Mouse (Mus musculus) G1E (cell line): ENCODE data around the gene Tmem208.

ENCODE experiments used
- CTCF ChIP-seq: IDR thresholded peaks from 2 replicates; pipeline ENCODE4 v1.5.1; 2012; ENCODE audit warnings: low read depth, low read length, inconsistent platforms, mixed read lengths
- GATA1 ChIP-seq: IDR thresholded peaks from 2 replicates; pipeline ENCODE4 v1.6.1; 2012; ENCODE audit warnings: borderline replicate concordance, low read length, inconsistent platforms, mixed read lengths

DNA sequence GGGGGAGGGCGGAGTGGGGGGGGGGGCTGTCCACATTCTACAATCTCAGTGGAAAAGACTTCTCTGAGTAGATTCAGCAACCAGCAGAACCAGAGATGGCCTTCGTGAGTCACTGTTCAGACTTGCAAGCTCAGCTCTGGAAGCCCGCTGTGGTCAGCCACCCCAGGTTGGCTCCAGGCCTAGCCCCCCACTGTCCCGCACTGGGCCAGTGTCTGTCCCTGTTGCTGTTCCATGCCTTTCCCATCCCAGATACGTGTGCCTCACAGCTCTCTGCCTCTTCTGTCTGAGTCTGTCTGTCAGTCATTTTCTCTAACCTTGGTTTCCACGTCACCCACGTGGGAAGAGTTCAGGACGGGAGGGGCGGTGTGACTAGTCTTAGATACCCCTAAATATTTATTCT lies 46.3 kb downstream of the Tmem208 start:
- no peak for TF ChIP-seq CTCF
- no peak for TF ChIP-seq GATA1
